Mouse (Mus musculus): ENCODE measurements around the gene Pla2g7.

DNA sequence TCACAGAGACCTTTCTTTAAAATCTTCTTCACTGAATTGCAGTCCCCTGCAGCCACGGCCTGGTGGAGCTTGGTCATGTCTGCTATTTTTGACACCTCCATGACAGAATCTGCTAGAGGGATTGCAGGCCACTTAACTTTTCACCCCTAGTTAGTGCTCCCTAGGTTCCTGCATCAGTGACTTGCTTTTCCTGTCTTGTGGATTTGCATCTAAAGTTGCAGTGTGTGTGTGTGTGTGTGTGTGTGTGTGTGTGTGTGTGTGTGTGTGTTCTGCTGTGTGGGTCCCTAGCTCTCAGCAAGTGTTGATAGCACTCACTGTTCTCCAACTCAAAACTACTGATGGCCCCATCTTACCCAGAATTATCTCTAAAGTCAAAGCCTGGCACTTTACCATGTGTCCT, 24.4 kb upstream of the Pla2g7 start, which contains the start of gene Ankrd66:
- TF ChIP-seq POLR2A (IDR thresholded peaks at IDR 0.05; ENCODE audit: insufficient read depth, low read length): no peak
- TF ChIP-seq EP300 (IDR thresholded peaks at IDR 0.05; ENCODE audit: insufficient read depth, low read depth, low read length): no peak
